Mouse (Mus musculus): ENCODE measurements around the gene Uso1. TPM values are rescaled to one million over a fixed set of nuclear protein-coding genes. Genes with fewer than 3 reads are reported as not detected.
A peak's percentile ranks its signal among the peaks of the same experiment; 100 is the strongest.

Gene Uso1
- polyA plus RNA-seq (2016; fragmentation: Nextera tagmentation; extraction: Ambion mirVana): 39.0 and 44.7 TPM in 2 replicates

DNA sequence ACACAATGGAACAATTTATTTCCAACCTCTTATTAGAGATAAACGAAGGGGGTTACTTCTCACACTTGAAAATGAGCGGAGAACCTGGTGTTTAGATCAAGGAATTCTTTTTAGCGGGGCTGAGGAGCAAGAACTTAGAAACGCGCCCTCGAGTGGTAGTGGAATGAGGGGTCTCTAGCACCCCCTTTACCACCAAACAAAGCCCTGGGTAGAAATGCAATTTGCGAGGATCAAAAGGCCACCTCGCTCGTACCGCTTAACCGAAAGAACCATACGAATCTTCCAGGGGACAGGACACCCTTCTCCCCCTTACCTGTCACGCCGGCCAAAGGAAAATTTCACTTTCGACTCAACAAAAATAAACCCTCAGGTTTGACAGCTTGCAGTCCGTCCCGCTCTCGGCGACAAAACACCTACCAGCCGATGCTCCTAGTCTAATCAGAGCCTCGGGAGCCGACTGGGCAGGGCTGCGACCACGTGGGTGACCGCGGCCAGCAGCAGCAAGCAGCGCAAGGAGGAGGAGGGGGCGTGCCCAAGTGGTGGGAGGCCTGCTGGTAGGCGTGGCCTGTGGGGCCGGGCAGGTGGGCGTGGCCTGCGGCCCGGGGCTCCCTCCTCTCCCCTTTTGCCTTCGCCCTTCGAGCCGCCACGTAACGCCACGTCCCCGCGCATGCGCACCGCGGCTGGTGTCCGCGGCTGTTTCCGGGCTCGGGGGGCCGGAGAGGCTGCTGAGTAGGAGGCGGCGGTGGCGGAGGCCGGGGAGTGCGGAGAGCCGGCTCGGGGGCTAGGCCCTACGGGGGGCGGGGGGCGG, at the start of gene Uso1:
Gene Uso1 (plus strand): TSS at position 700 of the 808 bp plus-strand sequence.
- peak within 1 kb of the TSS; percentile 91 for H3K27ac ChIP-seq
- peaks cover 36% of the 10 kb centered on the region for H3K4me1 ChIP-seq
- 0 out of 2 replicates have a peak, but pooled peaks cover 5% of the 10 kb centered on the region for H3K36me3 ChIP-seq
- H3K9me3 ChIP-seq (replicated peaks): no peaks in the 10 kb centered on the region
- peak; percentile 99 for DNase-seq (ENCODE audit: low spot score)
- peak within 1 kb of the TSS; percentile 88 for H3K4me3 ChIP-seq
- H3K27me3 ChIP-seq (ENCODE audit: low read depth, poor library complexity, severe bottlenecking): no peaks in the 10 kb centered on the region
- WGBS: 1% methylated on average over 48 of the region's 59 CpGs

- DNase-seq (ENCODE audit: low spot score): no peak
- no peaks in the 10 kb centered on the region for H3K9me3 ChIP-seq (replicated peaks)
- no peak overlapping the region for H3K27ac ChIP-seq
- H3K4me1 ChIP-seq: peaks cover 11% of the 10 kb centered on the region; the same call in 1 of the 2 replicates
- H3K4me3 ChIP-seq: no peak overlapping the region
- no peaks in the 10 kb centered on the region for H3K36me3 ChIP-seq
- no peaks in the 10 kb centered on the region for H3K27me3 ChIP-seq (ENCODE audit: low read depth, poor library complexity, severe bottlenecking)
- 69% methylated on average over 15 of the region's 15 CpGs for WGBS
Measured at GRCm38 (mm10) chr5:92093263-92094061, 44.3 kb upstream of the Uso1 start.

GRCm38 (mm10) chr5:92094062-92094415, 43.7 kb upstream of the Uso1 start:
- peaks cover 16% of the 10 kb centered on the region; the same call in 1 of the 2 replicates for H3K4me1 ChIP-seq
- no peak for DNase-seq (ENCODE audit: low spot score)
- no peak overlapping the region for H3K4me3 ChIP-seq
- no peaks in the 10 kb centered on the region for H3K36me3 ChIP-seq
- no peaks in the 10 kb centered on the region for H3K27me3 ChIP-seq (ENCODE audit: low read depth, poor library complexity, severe bottlenecking)
- H3K9me3 ChIP-seq (replicated peaks): no peaks in the 10 kb centered on the region
- 75% methylated on average over 3 of the region's 3 CpGs for WGBS
- H3K27ac ChIP-seq: no peak overlapping the region

- no peak overlapping the region for H3K4me3 ChIP-seq
- 94% methylated on average over 6 of the region's 6 CpGs for WGBS
- H3K36me3 ChIP-seq: no peaks in the 10 kb centered on the region
- no peaks in the 10 kb centered on the region for H3K27me3 ChIP-seq (ENCODE audit: low read depth, poor library complexity, severe bottlenecking)
- H3K9me3 ChIP-seq (replicated peaks): no peaks in the 10 kb centered on the region
- no peak overlapping the region for H3K27ac ChIP-seq
- DNase-seq (ENCODE audit: low spot score): no peak
- H3K4me1 ChIP-seq: peaks cover 16% of the 10 kb centered on the region; the same call in 1 of the 2 replicates
Measured at GRCm38 (mm10) chr5:92096786-92097185, 41.0 kb upstream of the Uso1 start.

GRCm38 (mm10) chr5:92097779-92098178, 40.0 kb upstream of the Uso1 start:
- no peaks in the 10 kb centered on the region for H3K36me3 ChIP-seq
- no peak overlapping the region for H3K27ac ChIP-seq
- no peak overlapping the region for H3K4me3 ChIP-seq
- no peaks in the 10 kb centered on the region for H3K27me3 ChIP-seq (ENCODE audit: low read depth, poor library complexity, severe bottlenecking)
- H3K9me3 ChIP-seq (replicated peaks): no peaks in the 10 kb centered on the region
- WGBS: 96% methylated on average over 4 of the region's 4 CpGs
- H3K4me1 ChIP-seq: peaks cover 16% of the 10 kb centered on the region; the same call in 1 of the 2 replicates
- no peak for DNase-seq (ENCODE audit: low spot score)

DNA sequence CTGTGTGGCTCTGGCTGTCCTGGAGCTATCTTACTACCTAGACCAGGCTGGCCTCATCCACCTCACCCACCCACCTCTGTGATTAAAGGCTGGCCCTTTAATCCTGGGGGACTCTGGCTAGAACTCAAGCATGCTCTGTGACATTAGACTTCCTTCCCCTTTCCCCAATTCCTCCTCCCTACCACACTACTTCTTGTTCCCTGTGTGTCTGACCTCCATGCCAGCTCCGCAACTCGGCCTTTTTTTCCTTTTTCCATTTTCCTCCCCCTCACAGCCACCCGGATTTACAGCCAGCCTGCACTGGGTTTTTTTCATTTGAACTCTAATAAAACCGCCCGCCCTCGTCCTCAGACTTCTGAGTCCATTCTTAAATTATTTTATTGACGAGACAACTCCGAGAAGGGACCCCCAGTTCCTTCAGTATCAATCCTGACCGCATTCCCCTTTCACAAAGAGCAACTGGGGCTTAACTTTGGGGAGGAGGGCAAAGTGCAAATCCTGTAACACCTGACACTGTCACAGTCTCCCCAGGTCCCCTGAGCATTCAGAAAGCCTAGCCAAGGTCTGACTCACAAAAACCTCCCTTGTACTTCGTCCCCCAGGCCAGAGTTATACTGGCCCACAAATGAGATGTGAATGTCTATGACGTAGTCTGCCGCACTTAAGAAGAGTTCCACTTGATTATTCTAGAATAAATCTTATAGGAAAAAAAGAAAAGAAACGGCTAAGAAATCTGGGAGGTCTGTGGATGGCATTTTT, 39.2 kb upstream of the Uso1 start:
- H3K27ac ChIP-seq: no peak overlapping the region
- H3K4me1 ChIP-seq: peaks cover 14% of the 10 kb centered on the region; the same call in 1 of the 2 replicates
- DNase-seq (ENCODE audit: low spot score): no peak
- no peaks in the 10 kb centered on the region for H3K36me3 ChIP-seq
- H3K27me3 ChIP-seq (ENCODE audit: low read depth, poor library complexity, severe bottlenecking): no peaks in the 10 kb centered on the region
- H3K4me3 ChIP-seq: no peak overlapping the region
- WGBS: 54% methylated on average over 13 of the region's 13 CpGs
- H3K9me3 ChIP-seq (replicated peaks): no peaks in the 10 kb centered on the region

DNA sequence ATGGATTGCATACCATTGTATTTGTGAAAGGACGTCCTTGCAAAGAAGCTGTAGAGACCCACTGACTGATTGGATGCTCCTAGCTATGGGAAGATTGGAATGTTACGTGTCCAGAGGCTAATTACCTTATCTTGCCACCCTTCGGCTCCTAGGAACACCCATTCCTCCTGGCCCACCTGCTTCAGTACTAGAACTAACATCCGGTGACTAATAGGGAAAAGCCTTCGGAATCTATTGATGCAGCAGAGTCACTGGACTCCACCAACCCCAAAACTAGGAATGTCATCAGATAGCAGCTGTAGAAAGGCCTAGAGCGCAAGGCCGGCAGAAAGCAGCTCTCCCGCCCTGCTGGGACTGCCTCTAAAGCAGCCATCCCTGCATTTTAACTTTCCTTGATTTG, 36.1 kb upstream of the Uso1 start:
- WGBS: 91% methylated on average over 8 of the region's 8 CpGs
- DNase-seq (ENCODE audit: low spot score): no peak
- H3K9me3 ChIP-seq (replicated peaks): no peaks in the 10 kb centered on the region
- no peak overlapping the region for H3K27ac ChIP-seq
- peaks cover 16% of the 10 kb centered on the region; the same call in 1 of the 2 replicates for H3K4me1 ChIP-seq
- no peaks in the 10 kb centered on the region for H3K36me3 ChIP-seq
- no peak overlapping the region for H3K4me3 ChIP-seq
- H3K27me3 ChIP-seq (ENCODE audit: low read depth, poor library complexity, severe bottlenecking): no peaks in the 10 kb centered on the region

DNA sequence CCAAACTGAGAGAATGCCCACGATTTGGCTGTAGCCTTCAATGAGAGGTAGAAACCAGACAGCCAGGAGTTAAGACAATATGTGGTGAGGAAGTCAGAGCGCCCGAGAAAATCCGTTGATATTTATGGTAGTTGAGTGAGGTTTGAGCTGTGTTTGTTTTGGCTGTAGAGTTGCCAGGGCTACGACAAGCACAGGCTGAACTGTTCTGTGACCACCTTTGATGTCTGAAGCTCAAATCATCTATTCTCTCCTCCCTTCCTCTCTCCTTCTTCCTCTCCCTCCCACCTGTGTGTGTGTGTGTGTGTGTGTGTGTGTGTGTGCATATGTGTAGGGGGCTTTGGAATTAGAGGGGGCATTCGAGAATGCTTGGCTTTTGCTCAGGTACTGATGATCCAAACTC, 34.7 kb upstream of the Uso1 start:
- 50% methylated on average over 6 of the region's 6 CpGs for WGBS

GRCm38 (mm10) chr5:92103816-92104415, 33.8 kb upstream of the Uso1 start:
- 79% methylated on average over 13 of the region's 13 CpGs for WGBS
- H3K27ac ChIP-seq: no peak overlapping the region

More for the DNA sequence above, 34.7 kb upstream of the Uso1 start:
- H3K4me3 ChIP-seq: no peak overlapping the region
- no peaks in the 10 kb centered on the region for H3K36me3 ChIP-seq
- peaks cover 16% of the 10 kb centered on the region; the same call in 1 of the 2 replicates for H3K4me1 ChIP-seq
- no peaks in the 10 kb centered on the region for H3K27me3 ChIP-seq (ENCODE audit: low read depth, poor library complexity, severe bottlenecking)
- no peaks in the 10 kb centered on the region for H3K9me3 ChIP-seq (replicated peaks)
- no peak overlapping the region for H3K27ac ChIP-seq
- no peak for DNase-seq (ENCODE audit: low spot score)

GRCm38 (mm10) chr5:92106327-92107125, 31.2 kb upstream of the Uso1 start:
- Histone ChIP-seq H3K9me3 (replicated peaks) (no peaks in the 10 kb centered on the region), H3K4me1 (peaks cover 7% of the 10 kb centered on the region; the same call in 1 of the 2 replicates), H3K4me3 (no peak overlapping the region), H3K27me3 (ENCODE audit: low read depth, poor library complexity, severe bottlenecking) (no peaks in the 10 kb centered on the region), H3K27ac (no peak overlapping the region), H3K36me3 (0 out of 2 replicates have a peak, but pooled peaks cover 2% of the 10 kb centered on the region)
- no peak for DNase-seq (ENCODE audit: low spot score)
- WGBS: 58% methylated on average over 10 of the region's 10 CpGs

More at GRCm38 (mm10) chr5:92103816-92104415, 33.8 kb upstream of the Uso1 start:
- Histone ChIP-seq H3K9me3 (replicated peaks) (no peaks in the 10 kb centered on the region), H3K4me3 (no peak overlapping the region), H3K27me3 (ENCODE audit: low read depth, poor library complexity, severe bottlenecking) (no peaks in the 10 kb centered on the region), H3K36me3 (no peaks in the 10 kb centered on the region), H3K4me1 (peaks cover 7% of the 10 kb centered on the region; the same call in 1 of the 2 replicates)
- DNase-seq (ENCODE audit: low spot score): no peak

DNA sequence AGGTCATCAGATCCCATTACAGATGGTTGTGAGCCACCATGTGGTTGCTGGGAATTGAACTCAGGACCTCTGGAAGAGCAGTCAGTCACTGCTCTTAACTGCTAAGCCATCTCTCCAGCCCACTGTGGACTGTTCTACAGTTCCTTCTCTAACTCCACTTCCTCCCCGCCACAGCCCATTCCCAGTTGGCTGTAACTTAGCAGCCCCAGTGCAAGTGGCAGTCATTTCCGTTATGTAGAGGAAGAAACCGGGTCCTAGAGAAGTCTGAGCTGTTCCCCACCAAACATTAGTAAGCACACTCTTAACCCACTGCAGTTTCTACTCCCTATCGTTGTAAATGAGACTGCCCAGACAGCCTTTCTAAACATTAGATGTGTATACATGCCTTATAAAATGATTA, 30.5 kb upstream of the Uso1 start:
- no peak overlapping the region for H3K27ac ChIP-seq
- H3K27me3 ChIP-seq (ENCODE audit: low read depth, poor library complexity, severe bottlenecking): no peaks in the 10 kb centered on the region; the same call in 1 of the 2 replicates
- H3K4me3 ChIP-seq: no peak overlapping the region
- no peaks in the 10 kb centered on the region for H3K9me3 ChIP-seq (replicated peaks)
- peaks cover 10% of the 10 kb centered on the region for H3K4me1 ChIP-seq
- DNase-seq (ENCODE audit: low spot score): no peak
- 0 out of 2 replicates have a peak, but pooled peaks cover 2% of the 10 kb centered on the region for H3K36me3 ChIP-seq
- WGBS: 90% methylated on average over 4 of the region's 4 CpGs
